Mouse (Mus musculus): ENCODE results near the gene Cuedc1. TPM values are rescaled to one million over a fixed set of nuclear protein-coding genes. Genes with fewer than 3 reads are reported as not detected.

Cuedc1 gene
- polyA plus RNA-seq, 1 experiment = 32.7 TPM

DNA sequence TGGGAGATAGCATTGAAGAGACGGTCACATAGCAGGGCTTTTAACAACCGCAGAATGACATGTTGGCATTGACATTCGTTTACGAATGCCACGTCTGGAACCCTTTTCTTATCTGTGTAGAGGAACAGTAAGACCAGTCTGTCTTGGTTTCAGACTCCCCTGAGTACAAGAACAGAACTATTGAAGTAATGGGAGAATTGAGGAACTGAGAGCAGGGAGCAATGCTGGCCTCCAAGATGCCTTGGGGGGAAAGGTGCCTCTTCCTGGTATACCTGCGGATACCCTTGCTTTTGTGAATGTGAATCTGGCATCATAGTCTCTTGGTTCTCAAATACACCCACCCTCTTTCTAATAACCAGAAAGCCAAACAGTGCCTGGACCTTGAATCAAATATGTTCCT, 18.7 kb downstream of the Cuedc1 start:
- no peak for DNase-seq (ENCODE audit: extremely low spot score in 1 of 2, low spot score in 1 of 2)

DNA sequence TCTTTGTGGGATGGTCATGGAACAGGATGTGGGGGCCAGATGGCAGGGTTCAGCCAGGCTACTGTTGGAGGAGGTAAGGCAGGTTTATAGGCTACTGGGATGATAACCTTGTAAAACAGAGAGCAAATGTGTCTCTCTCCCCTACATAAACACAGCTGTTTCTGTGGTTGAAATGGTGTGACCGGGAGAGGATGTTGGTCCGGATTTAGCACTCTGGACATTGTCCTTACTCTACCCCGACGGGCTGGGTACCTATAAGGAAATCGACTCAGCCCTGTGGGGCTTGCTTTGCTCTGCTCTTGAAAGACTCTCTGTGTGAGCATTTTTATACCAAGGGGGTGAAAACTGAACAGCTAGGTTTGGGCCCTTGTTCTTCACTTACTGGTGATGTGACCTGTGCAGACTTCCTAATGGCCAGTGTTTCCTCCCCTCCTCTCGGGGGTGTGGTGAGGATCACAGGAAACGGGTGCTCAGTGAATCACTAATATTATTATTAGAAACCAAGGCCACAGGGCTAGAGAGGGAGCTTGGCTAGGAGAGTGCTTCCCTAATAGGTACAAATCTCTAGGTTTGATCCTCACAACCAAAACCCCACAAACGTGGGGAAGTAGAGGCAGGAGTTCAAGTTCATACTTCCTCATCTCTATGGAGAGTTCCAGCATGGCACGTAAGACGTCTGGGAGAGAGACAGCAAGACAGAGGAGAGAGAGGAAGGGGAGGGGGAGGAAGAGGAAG, 19.7 kb downstream of the Cuedc1 start:
- DNase-seq (ENCODE audit: extremely low spot score in 1 of 2, low spot score in 1 of 2) = no peak

GRCm38 (mm10) chr11:88118091-88118440, 20.2 kb downstream of the Cuedc1 start:
- no peak for DNase-seq (ENCODE audit: extremely low spot score in 1 of 2, low spot score in 1 of 2)

DNA sequence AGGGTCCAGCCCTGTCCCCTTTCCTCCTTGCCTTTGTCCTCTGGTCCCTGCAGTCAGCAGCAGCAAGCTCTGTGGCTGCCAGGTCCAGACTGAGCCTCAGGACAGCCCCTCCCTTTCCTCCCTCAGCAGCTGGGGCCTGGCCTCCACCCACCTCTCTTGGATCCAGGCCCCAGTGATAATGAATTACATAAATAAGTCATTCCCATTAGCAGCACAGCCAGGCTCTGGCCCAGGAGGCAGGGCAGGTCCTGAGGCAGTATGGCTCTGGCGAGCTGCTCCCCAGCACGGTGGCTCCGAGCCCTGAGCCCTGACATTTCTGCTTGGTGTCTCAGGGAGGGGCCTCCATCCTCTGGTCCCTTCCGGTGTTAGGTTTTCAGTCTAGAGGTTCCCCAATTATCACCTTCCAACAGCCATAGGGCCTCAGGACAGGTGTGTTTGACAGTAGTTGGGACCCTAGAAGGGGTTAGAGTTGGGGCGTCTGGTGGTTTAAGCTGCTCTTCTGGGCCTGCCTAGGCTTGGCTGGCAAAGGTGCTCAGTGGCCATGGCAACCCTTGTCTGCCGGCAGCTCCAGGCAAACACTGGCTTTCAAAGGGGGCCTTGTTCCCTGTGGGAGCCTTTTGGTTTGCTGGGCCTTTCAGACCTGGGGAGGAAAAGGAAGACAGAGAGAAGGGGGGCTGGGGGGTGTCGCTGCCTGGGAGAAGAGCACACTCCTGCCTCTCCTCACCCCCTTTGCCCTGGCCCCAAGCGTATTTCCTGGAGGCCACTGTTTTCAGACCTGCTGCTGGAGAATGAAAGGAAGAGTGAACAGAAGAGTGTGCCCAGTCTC, 21.2 kb downstream of the Cuedc1 start:
- peak; percentile 41 to 58 for DNase-seq (ENCODE audit: extremely low spot score in 1 of 2, low spot score in 1 of 2)

- DNase-seq (ENCODE audit: extremely low spot score in 1 of 2, low spot score in 1 of 2) = no peak
Measured at GRCm38 (mm10) chr11:88122545-88122944, 24.7 kb downstream of the Cuedc1 start.

GRCm38 (mm10) chr11:88123021-88123420, 25.2 kb downstream of the Cuedc1 start:
- no peak for DNase-seq (ENCODE audit: extremely low spot score in 1 of 2, low spot score in 1 of 2)

DNA sequence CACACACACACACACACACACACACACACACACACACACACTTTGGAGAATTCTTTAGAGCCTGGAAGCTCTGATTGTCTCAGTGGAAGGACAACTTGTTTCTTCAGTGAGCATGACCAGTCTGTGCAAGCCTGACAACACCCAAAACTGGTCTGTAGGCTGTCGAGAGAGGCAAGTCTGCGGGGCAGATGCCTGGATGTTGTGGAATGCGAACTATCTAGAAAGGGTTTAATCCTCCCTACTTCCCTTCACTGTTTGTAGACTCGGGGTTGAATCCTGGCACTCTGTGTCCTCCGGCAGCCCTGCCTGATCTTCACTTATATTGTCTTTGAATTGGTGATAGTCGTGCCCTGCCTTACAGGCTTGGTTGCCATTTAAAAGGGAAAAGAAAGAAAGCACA, 25.9 kb downstream of the Cuedc1 start:
- DNase-seq (ENCODE audit: extremely low spot score in 1 of 2, low spot score in 1 of 2) = no peak

- DNase-seq (ENCODE audit: extremely low spot score in 1 of 2, low spot score in 1 of 2) = no peak
Measured at GRCm38 (mm10) chr11:88125483-88125882, 27.6 kb downstream of the Cuedc1 start.

DNA sequence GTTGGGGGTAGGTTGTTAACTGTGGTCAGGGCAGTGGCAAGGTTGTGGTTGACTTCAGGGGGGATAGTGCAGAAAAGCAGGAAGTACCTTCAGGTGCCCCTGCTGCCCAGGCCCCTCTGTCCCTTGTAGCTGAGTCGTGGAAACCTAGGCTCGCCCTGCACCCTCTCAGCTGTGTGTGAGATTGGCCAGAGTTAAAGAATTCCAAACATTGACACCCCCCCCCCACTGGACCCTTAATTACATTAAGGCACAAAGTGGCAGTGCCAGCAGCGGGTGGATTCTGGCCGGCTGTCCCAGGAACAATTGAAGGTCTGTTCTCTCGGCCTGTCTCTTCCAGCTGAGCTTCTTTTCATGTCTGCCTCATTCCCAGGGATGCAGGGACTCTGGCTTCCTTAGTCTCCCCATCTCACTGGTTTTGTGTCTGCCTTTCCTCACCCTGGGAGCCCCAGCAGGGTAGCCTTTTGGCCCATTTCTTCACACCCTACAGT, 28.5 kb downstream of the Cuedc1 start:
- DNase-seq (ENCODE audit: extremely low spot score in 1 of 2, low spot score in 1 of 2) = peak in 1 of 2 experiments; percentile 32

- DNase-seq (ENCODE audit: extremely low spot score in 1 of 2, low spot score in 1 of 2) = no peak
Measured at GRCm38 (mm10) chr11:88128461-88128860, 30.6 kb downstream of the Cuedc1 start.

- DNase-seq (ENCODE audit: extremely low spot score in 1 of 2, low spot score in 1 of 2) = no peak
Measured at GRCm38 (mm10) chr11:88129281-88129680, 31.4 kb downstream of the Cuedc1 start.

GRCm38 (mm10) chr11:88129935-88130334, 32.1 kb downstream of the Cuedc1 start:
- no peak for DNase-seq (ENCODE audit: extremely low spot score in 1 of 2, low spot score in 1 of 2)

GRCm38 (mm10) chr11:88131847-88132246, 34.0 kb downstream of the Cuedc1 start:
- no peak for DNase-seq (ENCODE audit: extremely low spot score in 1 of 2, low spot score in 1 of 2)

DNA sequence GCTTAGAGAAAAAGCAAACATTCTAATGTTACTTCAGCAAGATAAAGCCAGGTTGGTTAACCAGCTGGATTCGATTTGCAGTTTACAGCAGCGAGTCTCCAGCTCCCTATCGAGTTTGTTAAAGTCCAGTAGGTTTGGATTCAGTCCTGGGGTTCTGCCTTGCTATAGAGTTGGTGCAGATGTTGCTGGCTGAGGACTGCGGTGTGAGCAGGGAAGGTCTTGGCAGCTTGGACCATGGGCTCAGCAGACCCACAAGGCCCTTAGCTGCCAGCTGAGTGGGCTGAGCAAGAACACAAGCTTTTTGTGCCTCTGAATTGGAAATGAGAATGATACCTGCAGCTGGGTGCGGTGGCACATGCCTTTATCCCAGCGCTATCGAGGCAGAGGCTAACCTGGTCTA, 37.4 kb downstream of the Cuedc1 start:
- DNase-seq (ENCODE audit: extremely low spot score in 1 of 2, low spot score in 1 of 2) = no peak

DNA sequence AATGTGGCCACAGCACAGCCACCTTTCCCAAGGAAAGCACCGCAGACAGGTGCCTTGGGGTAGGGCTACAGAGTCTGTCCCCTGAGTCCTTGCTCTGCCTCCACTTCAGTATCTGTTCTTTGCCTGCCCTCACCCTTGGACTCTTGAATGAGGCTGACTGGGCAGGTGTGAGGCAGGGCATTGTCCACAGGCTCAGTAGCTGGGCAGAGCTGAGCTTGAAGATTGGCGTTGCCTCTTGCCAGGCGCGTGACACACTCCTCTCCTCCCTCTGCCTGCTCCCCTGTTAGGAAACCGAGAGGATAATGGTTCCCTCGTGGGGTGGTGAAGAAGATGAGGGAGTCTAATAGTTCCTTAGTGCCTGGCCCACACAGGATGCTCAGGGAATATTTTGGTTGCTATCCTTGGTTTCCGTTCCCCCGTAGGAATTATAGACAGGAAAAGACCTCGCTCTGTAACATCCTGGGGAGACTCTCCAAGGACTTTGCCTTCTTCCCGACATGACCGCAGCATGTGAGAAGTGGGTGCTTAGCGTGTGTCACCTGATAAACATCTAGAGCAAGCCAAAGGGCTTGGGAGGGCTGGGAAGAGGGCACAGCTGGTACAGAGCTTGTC, 40.1 kb downstream of the Cuedc1 start:
- no peak for DNase-seq (ENCODE audit: extremely low spot score in 1 of 2, low spot score in 1 of 2)

DNA sequence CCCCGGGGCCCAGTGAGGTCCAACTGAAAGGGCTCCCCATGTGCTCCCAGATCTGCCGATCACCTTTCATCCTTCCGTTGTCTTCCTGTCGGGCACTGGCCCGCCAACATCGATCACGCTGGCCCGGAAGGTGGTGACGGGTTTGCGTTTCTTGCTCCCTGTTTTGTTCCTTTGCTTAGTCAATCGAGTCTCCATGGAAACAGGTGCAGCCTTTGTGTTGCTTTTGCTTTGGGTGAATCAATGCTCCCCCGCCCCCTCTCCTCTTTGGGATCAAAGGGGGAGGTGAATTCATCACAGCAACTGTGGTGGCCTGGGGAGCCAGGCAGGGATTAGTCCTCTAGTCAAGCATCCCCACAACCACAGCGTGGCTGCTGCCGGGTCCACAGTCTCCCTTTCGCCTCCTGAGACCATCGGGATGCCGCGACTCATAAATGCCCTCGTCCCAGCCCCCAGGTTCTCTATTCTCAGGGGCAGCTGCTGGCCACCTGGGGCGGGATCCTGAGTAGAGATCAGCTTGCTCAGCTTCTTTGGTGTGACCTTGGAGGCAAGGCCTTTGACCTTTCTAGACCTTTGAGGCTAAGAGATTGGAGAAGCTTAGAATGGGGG, 41.5 kb downstream of the Cuedc1 start:
- DNase-seq (ENCODE audit: extremely low spot score in 1 of 2, low spot score in 1 of 2) = peak; percentile 35 to 63

DNA sequence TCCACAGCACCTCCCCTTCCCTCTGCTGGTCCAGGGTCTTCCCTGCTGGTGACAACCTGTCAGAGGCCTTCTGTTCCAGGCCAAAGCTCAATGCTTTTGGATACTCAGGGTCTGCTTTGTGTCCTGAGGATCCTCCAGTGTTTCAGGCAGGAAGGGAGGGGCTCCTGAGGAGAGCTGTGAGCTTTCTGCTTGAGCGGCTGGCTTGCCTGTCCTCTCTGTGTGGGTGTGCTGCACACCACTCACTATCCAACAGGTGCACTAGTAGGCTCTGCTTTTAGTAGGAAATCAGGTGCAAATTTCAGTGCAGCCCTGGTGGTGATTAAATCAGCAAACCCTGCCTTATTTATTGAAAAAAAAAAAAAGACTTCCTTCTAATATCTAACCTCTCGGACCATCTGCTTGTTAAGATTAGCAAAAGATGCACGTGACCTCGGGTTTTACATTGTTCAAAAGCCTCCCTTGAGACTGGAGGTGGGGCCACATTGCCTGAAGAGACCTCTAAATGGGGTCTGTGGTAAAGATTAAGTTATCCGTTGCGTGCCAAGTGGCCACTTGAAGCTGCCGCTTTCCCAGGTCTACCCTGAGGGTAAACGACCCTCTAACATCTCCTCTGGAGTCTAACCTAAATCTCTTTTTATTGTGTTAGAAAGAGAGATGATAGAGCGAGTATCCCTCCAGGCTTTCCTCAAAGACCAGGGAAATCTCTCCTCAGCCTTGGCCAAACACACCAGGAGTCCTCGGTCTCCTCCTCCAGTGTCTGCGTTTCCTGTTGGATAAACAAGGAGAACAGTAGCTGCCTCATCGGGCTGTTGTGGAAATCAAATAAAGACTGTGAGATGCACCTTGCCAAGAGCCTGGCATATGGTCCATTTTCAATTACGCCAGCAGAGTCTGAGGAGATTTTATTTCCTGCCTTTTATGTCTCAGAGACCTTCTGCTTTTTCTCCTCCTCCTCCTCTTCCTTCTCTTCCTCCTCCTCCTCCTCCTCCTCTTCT, 42.5 kb downstream of the Cuedc1 start:
- peak in 1 of 2 experiments; percentile 37 for DNase-seq (ENCODE audit: extremely low spot score in 1 of 2, low spot score in 1 of 2)

GRCm38 (mm10) chr11:88142362-88142761, 44.5 kb downstream of the Cuedc1 start:
- no peak for DNase-seq (ENCODE audit: extremely low spot score in 1 of 2, low spot score in 1 of 2)

GRCm38 (mm10) chr11:88144100-88144499, 46.2 kb downstream of the Cuedc1 start:
- DNase-seq (ENCODE audit: extremely low spot score in 1 of 2, low spot score in 1 of 2) = no peak
